Mouse (Mus musculus): ENCODE results near the gene Col26a1.

Col26a1 gene

GRCm38 (mm10) chr5:136692784-136693183 lies 190.2 kb downstream of the Col26a1 start, which contains the start of gene Myl10:
Myl10 (plus strand) TSS chr5:136693146.
- DNase-seq (ENCODE audit: low read depth, low spot score) = no peak

Data from ES-CJ7 (cell line).